Mouse (Mus musculus): ENCODE results near the gene Golm1. TPM values are rescaled to one million over a fixed set of nuclear protein-coding genes. Genes with fewer than 3 reads are reported as not detected.

The Golm1 gene
- total RNA-seq (2023), result 33.0 TPM

DNA sequence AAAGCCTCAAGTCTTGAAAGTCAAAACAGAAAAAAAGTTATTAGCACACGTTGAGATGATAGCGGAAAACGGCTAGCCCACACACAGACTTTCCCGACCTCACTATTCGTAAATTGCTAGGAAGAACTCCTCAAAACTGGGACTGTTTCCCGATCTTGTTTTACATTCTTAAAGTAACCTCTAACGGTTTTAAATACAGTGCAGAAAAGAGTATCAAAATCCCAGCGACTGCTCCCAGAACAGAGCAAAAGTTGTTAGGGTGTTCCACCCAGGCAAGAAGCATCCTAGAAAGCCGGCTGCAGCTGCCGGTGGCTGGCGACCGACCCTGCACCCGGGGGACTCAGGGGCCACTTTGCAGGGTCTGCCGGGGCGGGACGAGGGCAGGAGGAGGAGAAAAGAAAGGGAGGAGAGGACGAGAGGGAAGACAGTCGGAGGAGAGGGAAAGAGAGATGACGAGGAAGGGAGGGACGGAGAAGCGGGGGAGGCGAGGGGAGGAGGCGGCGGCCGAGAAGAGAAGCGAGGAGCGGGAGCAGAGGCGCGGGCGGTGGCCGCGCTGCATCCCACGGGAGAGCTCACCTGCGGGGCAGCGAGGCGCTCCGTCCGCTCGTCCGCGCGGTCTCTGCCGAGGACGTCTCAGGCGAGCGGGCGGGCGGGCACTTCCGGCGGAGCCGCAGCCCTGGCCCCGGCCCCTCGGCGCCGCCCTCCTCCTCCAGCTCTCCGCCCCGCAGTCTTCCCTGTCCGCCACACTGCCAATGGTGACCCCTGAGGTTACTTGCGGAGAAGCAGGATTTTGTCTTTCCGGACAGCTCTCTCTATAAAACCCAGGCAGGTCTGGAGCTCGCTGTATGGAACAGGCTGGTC is at the start of gene Golm1:
Gene Golm1, minus strand, starts transcription at position 661 of the 861 bp plus-strand sequence.

DNA sequence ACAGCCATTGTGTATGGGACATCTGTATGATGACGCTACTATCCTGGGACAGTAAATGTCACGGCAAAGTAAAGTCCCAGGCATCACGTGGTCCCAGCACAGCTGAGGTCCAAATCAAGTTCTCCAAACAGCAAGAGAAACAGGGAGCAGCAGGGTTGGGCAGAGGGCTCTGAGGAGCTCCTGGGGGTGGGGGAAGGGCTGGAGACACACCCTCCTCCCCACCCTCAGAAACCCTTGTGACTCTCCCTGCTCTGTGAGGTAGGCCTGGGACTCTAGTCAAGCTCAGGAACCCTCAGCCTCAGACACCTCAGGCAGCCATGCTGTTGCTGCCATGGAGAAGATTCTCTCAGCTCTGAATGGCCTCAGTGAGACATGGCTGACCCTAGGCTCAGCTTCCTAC is 36.4 kb upstream of the Golm1 start, which contains the start of gene Spata31d1b:
Gene Spata31d1b, plus strand, starts transcription at position 301 of the 400 bp plus-strand sequence.

DNA sequence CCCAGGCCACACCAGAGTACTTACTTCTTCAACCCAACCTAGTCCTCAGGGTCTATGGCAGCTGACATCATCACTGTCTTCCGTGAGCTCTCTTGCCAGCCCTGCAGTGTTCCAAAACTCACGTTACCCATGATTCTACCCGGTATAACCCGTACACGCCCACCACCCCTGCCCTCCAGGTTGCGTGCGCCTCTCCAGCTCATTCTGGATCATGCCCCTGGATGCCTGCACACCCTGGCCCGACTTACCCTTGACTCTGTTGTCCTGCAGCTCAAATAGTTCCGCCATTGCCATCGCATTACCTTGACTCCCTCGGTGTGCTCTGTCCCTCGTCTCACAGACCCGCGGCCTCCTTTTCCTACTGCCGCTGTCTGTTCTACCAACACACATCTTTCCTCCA is 34.6 kb upstream of the Golm1 start, which contains the start of gene Spata31d1a:
Gene Spata31d1a, minus strand, starts transcription at position 101 of the 400 bp plus-strand sequence.

DNA sequence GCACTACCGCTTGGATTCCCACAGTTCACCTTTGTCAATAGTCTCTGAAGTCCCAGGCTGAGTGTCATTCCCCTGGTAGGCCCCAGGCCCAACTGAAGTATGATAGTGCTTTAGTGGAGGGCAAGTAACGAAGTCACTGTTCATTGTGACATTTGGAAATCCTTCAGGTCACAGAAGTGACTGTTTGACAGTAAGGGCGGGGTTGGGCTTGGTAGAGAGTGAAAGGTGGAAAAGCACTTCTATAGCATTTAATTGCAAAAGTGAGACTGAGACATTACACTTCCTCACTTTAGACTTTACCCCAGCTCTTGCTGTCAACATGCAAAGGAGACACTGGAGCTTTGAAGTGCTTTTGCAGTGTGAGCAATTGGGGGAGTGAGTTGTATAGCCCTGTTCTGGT is 18.4 kb upstream of the Golm1 start, which contains the start of gene 4921517D22Rik:
Gene 4921517D22Rik, minus strand, starts transcription at position 101 of the 400 bp plus-strand sequence.

DNA sequence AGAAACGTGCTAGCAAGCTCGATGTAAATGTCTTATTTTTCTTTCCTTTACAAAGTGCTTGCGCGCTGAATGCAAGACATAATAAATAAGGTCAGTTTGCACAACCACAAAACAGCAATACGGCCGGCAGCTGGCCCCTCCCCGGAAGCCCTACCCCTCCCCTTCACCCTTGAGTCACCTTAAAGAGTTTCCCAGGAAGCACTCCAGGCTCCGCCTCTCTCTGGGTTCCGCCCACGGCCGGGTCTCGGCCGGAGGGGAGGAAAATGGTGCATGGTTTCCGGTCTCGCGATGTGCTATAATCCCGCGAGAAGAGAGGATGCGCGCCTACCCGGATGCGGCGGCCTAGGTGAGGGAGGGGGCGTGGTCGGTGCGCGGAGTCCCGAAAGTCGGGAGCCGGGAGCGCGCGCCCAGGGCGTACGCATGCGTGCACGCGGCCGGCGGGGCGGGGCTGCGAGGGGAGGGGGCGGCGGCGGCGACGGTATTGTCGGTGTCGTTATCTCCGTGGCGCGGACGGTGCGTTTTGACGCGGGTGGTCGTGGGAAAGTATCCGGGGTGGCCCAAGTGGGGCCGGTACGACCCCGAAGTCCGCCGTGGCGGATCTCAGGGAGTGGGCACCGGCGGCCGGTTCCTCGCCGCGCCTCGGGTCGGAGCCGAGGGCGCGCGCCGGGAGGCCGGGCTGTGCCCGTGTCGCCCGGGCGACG is 90.5 kb downstream of the Golm1 start, which contains the start of the genes Agtpbp1 and Naa35:
Gene Agtpbp1, minus strand, starts transcription at position 281 of the 701 bp plus-strand sequence.
Gene Naa35, plus strand, starts transcription at position 313 of the 701 bp plus-strand sequence.

Other genes with a start within 250 kb of the Golm1 start
- 48.9 TPM for gene Agtpbp1, start 90.6 kb downstream of the Golm1 start, total RNA-seq (2023)
- gene Naa35, start 90.6 kb downstream of the Golm1 start, total RNA-seq (2023), result 53.9 TPM
- gene 4921517D22Rik, start 18.3 kb upstream of the Golm1 start, total RNA-seq (2023), result not detected
- gene Spata31d1a, start 34.5 kb upstream of the Golm1 start, total RNA-seq (2023), result not detected
- gene Spata31d1b, start 36.5 kb upstream of the Golm1 start, total RNA-seq (2023), result not detected
- not detected for gene Spata31d1d, start 55.9 kb upstream of the Golm1 start, total RNA-seq (2023)
- 0.23 TPM for gene 1700014D04Rik, start 70.9 kb upstream of the Golm1 start, total RNA-seq (2023)
- gene Isca1, start 94.0 kb upstream of the Golm1 start, total RNA-seq (2023), result 110 TPM
- not detected for gene Gm49354, start 106.4 kb upstream of the Golm1 start, total RNA-seq (2023)
- gene Tut7, start 147.3 kb upstream of the Golm1 start, total RNA-seq (2023), result 245 TPM

All from CD4-positive naive resting alpha-beta T cell, adult 76 days (primary cell).